Mouse (Mus musculus) limb, embryonic 10.5 days (tissue): Measurements from ENCODE around the gene Sac3d1. TPM values are rescaled to one million over a fixed set of nuclear protein-coding genes. Genes with fewer than 3 reads are reported as not detected.
"Not testable (repeated sequence)": the region's sequence is repeated elsewhere in the genome, so short reads cannot be mapped to it uniquely, and the experiment has no call there.

ENCODE experiments used
- DNase-seq: peaks from one replicate; pipeline ENCODE4 v3.0.0-alpha.2; 2017; ENCODE audit warnings: low spot score
- H3K27ac ChIP-seq: fragments of 300-500 bp; sonication (generic); 2 replicates; pipeline ENCODE4 v1.5.1; 2016; ENCODE audit warnings: mild to moderate bottlenecking
- H3K27me3 ChIP-seq: fragments of 300-500 bp; sonication (generic); 2 replicates; pipeline ENCODE4 v1.6.1; 2016; ENCODE audit warnings: low read depth, mild to moderate bottlenecking; ENCODE audit not compliant: poor library complexity, severe bottlenecking
- H3K36me3 ChIP-seq: fragments of 300-500 bp; sonication (generic); 2 replicates; pipeline ENCODE4 v1.6.1; 2016; ENCODE audit warnings: mild to moderate bottlenecking, moderate library complexity
- H3K4me1 ChIP-seq: fragments of 300-500 bp; sonication (generic); 2 replicates; pipeline ENCODE4 v1.6.1; 2016
- H3K4me3 ChIP-seq: fragments of 300-500 bp; sonication (generic); 2 replicates; pipeline ENCODE4 v1.5.1; 2016; ENCODE audit warnings: mild to moderate bottlenecking, moderate library complexity
- H3K9me3 ChIP-seq: fragments of 300-500 bp; sonication (generic); replicated peaks from 2 replicates; pipeline ENCODE4 v1.6.1; 2016; ENCODE audit warnings: mild to moderate bottlenecking
- WGBS: fragments of 180-500 bp; shearing (Covaris S2); methylation state at CpG from one replicate; pipeline ENCODE4 v1.1.7; 2016; 5-methylcytosine and 5-hydroxymethylcytosine counted together
- polyA plus RNA-seq: library from polyadenylated mRNA; unstranded; fragments of >200 nt; fragmentation: Nextera tagmentation; extraction: Ambion mirVana; gene quantifications from 2 replicates; pipeline ENCODE4 v1.2.1, GENCODE M21; 2016

The Sac3d1 gene
- polyA plus RNA-seq, 1 experiment from 2014 or later = 65.4 TPM

- 89% methylated on average over 7 of the region's 7 CpGs for WGBS
- no peak for DNase-seq
- H3K9me3 ChIP-seq = no peaks in the 10 kb centered on the region
- H3K4me3 ChIP-seq = no peak overlapping the region
- no peak overlapping the region for H3K27ac ChIP-seq
- H3K4me1 ChIP-seq = peaks cover 8% of the 10 kb centered on the region
- H3K36me3 ChIP-seq = peaks cover 37% of the 10 kb centered on the region
- no peaks in the 10 kb centered on the region for H3K27me3 ChIP-seq
Observed at GRCm38 (mm10) chr19:6132171-6132827, 13.8 kb upstream of the Sac3d1 start.

GRCm38 (mm10) chr19:6130414-6131128, 12.1 kb upstream of the Sac3d1 start:
- not testable (repeated sequence) for DNase-seq, H3K27ac ChIP-seq, H3K4me1 ChIP-seq, H3K9me3 ChIP-seq, H3K4me3 ChIP-seq, H3K27me3 ChIP-seq
- peaks cover 20% of the 10 kb centered on the region for H3K36me3 ChIP-seq
- 80% methylated on average over 7 of the region's 7 CpGs for WGBS

GRCm38 (mm10) chr19:6127760-6128341, 9.4 kb upstream of the Sac3d1 start, which contains the start of gene Snx15:
Gene Snx15, minus strand, starts transcription at chr19:6128304.
- 0 out of 2 replicates have a peak, but pooled peaks cover 3% of the 10 kb centered on the region for H3K36me3 ChIP-seq
- WGBS = under 1% methylated on average over 32 of the region's 32 CpGs
- peak; percentile 92 for DNase-seq

GRCm38 (mm10) chr19:6126789-6127580, 8.5 kb upstream of the Sac3d1 start:
- Histone ChIP-seq H3K4me3 (peak overlapping the region; percentile 66), H3K4me1 (peaks cover 11% of the 10 kb centered on the region), H3K27ac (peak overlapping the region; percentile 90), H3K27me3 (no peaks in the 10 kb centered on the region), H3K36me3 (0 out of 2 replicates have a peak, but pooled peaks cover 3% of the 10 kb centered on the region), H3K9me3 (no peaks in the 10 kb centered on the region)
- WGBS = 74% methylated on average over 10 of the region's 10 CpGs
- DNase-seq = no peak

More at GRCm38 (mm10) chr19:6127760-6128341, 9.4 kb upstream of the Sac3d1 start, which contains the start of gene Snx15:
- Histone ChIP-seq H3K4me1 (peaks cover 10% of the 10 kb centered on the region; the same call in 1 of the 2 replicates), H3K4me3 (peak within 1 kb of the TSS; percentile 66), H3K9me3 (no peaks in the 10 kb centered on the region), H3K27ac (peak within 1 kb of the TSS; percentile 90), H3K27me3 (no peaks in the 10 kb centered on the region)

- Histone ChIP-seq H3K4me1 (peaks cover 18% of the 10 kb centered on the region), H3K27ac (no peak overlapping the region), H3K4me3 (no peak overlapping the region), H3K36me3 (0 out of 2 replicates have a peak, but pooled peaks cover 5% of the 10 kb centered on the region), H3K27me3 (no peaks in the 10 kb centered on the region), H3K9me3 (no peaks in the 10 kb centered on the region)
- 20% methylated on average over 4 of the region's 4 CpGs for WGBS
- peak; percentile 45 for DNase-seq
Observed at GRCm38 (mm10) chr19:6126289-6126688, 7.8 kb upstream of the Sac3d1 start.

- Histone ChIP-seq H3K27me3 (no peaks in the 10 kb centered on the region), H3K4me3 (no peak overlapping the region), H3K4me1 (peaks cover 20% of the 10 kb centered on the region), H3K36me3 (0 out of 2 replicates have a peak, but pooled peaks cover 8% of the 10 kb centered on the region), H3K27ac (no peak overlapping the region), H3K9me3 (no peaks in the 10 kb centered on the region)
- WGBS = 80% methylated on average over 2 of the region's 2 CpGs
- no peak for DNase-seq
Observed at GRCm38 (mm10) chr19:6124898-6125297, 6.4 kb upstream of the Sac3d1 start.

GRCm38 (mm10) chr19:6123330-6123729, 4.9 kb upstream of the Sac3d1 start:
- no peak overlapping the region for H3K4me3 ChIP-seq
- WGBS = 55% methylated on average over 8 of the region's 8 CpGs
- no peaks in the 10 kb centered on the region for H3K9me3 ChIP-seq
- H3K27me3 ChIP-seq = no peaks in the 10 kb centered on the region
- H3K27ac ChIP-seq = no peak overlapping the region; the same call in 1 of the 2 replicates
- DNase-seq = no peak
- H3K4me1 ChIP-seq = peaks cover 30% of the 10 kb centered on the region
- 0 out of 2 replicates have a peak, but pooled peaks cover 8% of the 10 kb centered on the region for H3K36me3 ChIP-seq

GRCm38 (mm10) chr19:6121761-6122160, 3.3 kb upstream of the Sac3d1 start:
- H3K4me1 ChIP-seq = peaks cover 37% of the 10 kb centered on the region
- H3K27ac ChIP-seq = peak overlapping the region; percentile 47; the same call in 1 of the 2 replicates
- H3K36me3 ChIP-seq = peaks cover 10% of the 10 kb centered on the region
- H3K9me3 ChIP-seq = no peaks in the 10 kb centered on the region
- peak overlapping the region; percentile 17; the same call in 1 of the 2 replicates for H3K4me3 ChIP-seq
- whole genome bisulfite sequencing = 16% methylated on average over 19 of the region's 19 CpGs
- DNase-seq = no peak
- no peaks in the 10 kb centered on the region for H3K27me3 ChIP-seq

GRCm38 (mm10) chr19:6118677-6119185, 281 bp upstream of the Sac3d1 start:
- DNase-seq = no peak
- no peaks in the 10 kb centered on the region for H3K9me3 ChIP-seq
- H3K27ac ChIP-seq = peak overlapping the region; percentile 96
- H3K4me1 ChIP-seq = peaks cover 40% of the 10 kb centered on the region
- H3K27me3 ChIP-seq = no peaks in the 10 kb centered on the region
- 3% methylated on average over 8 of the region's 8 CpGs for WGBS
- H3K36me3 ChIP-seq = peaks cover 37% of the 10 kb centered on the region
- H3K4me3 ChIP-seq = peak overlapping the region; percentile 94

GRCm38 (mm10) chr19:6117346-6117985, 984 bp downstream of the Sac3d1 start:
- peak overlapping the region; percentile 96 for H3K27ac ChIP-seq
- WGBS = 7% methylated on average over 32 of the region's 32 CpGs
- no peak for DNase-seq

GRCm38 (mm10) chr19:6116113-6116850, 2.2 kb downstream of the Sac3d1 start:
- Histone ChIP-seq H3K9me3 (no peaks in the 10 kb centered on the region), H3K27ac (no peak overlapping the region), H3K27me3 (no peaks in the 10 kb centered on the region), H3K36me3 (peaks cover 54% of the 10 kb centered on the region), H3K4me1 (peaks cover 29% of the 10 kb centered on the region), H3K4me3 (peak overlapping the region; percentile 94)
- 95% methylated on average over 15 of the region's 15 CpGs for WGBS
- no peak for DNase-seq

More at GRCm38 (mm10) chr19:6117346-6117985, 984 bp downstream of the Sac3d1 start:
- H3K27me3 ChIP-seq = no peaks in the 10 kb centered on the region
- peaks cover 37% of the 10 kb centered on the region for H3K4me1 ChIP-seq
- H3K9me3 ChIP-seq = no peaks in the 10 kb centered on the region
- H3K36me3 ChIP-seq = peaks cover 49% of the 10 kb centered on the region
- peak overlapping the region; percentile 94 for H3K4me3 ChIP-seq
